Mouse (Mus musculus) Muller cell, postnatal 12 days (primary cell): ENCODE results near the gene Hdhd5.

ENCODE experiments used
- DNase-seq: peaks from one replicate; pipeline ENCODE4 v3.0.0-alpha.2; 2015; ENCODE audit errors: inconsistent ontology term

The Hdhd5 gene

DNA sequence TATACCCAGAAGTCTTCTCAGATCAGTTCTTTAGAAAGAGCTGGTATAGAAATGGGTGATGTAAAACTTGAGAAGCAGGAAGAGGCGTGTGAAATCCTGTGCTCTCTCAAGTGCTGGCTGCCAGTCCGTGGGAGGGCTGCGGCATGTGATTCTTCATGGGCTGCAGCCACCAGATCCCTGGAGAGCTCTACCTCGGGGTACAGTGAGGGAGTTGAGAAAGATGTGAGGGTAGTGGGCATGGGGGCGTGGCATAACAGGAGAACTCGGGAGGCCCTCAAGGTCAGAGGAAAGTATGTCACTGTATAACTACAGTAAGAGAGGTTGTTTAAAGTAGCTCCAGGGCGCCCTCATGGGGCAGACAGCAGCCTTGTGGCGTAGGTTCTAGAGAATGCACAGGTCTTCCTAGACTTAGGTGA, 47.9 kb downstream of the Hdhd5 start:
- DNase-seq = peak; percentile 34

DNA sequence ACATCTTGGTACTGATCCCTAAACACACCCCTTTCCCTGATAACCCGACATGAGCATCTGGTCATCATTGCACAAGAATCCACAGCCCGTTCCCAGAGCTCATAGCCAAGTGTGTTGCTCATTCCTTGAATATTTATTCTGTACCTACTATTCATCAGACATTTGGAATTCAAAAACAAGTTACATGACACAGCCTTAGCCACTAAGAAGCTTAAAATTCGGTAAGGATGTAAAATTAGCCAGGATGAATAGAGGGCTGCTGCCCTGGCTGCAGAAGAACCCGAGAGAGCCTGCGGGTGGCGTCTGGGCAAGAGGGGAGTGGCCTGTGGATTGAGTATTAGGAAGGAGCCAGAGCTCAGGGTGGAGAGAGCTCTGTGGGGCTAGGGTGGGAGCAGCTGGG, 48.4 kb downstream of the Hdhd5 start:
- DNase-seq = peak; percentile 73

GRCm38 (mm10) chr6:120482021-120482420, 49.1 kb downstream of the Hdhd5 start:
- DNase-seq = no peak

- no peak for DNase-seq
These were observed 49.6 kb downstream of the Hdhd5 start for GRCm38 (mm10) chr6:120481538-120481937.

- DNase-seq = no peak
These were observed 50.8 kb downstream of the Hdhd5 start for GRCm38 (mm10) chr6:120480361-120480760.

DNA sequence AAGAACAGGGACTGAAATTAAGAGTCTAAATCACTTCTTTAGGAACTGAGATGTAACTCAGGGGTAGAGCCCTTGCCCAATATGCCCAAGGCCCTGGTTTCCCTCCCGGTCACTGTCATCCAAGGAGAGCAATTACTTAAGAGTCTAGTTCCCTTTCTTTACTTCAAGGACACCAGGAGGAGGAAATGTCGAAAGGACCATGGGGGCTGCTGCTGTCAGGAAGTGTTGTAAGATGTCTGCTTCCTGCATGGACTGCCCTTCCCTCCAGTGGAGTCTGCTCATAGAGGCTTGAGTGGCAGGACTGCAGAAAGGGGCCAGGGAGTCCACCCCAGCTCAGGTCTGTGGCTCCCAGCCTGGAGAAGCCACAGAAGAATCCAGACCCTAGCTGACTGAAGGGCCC, 51.8 kb downstream of the Hdhd5 start:
- no peak for DNase-seq

DNA sequence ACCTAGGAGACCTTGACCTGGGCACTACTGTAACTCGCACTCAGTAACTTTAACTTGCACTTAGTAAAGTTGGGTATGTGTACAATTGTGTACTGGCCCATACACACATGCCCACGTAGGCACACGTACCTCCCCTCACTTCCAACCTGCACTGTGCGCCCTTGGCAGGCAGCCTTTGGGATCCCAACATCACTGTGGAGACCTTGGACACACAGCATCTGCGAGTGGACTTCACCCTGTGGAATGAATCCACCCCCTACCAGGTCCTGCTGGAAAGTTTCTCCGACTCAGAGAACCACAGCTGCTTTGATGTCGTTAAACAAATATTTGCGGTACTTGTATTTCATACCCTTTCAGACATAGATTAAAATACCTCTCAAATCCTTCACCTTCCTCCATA, 55.8 kb downstream of the Hdhd5 start:
- no peak for DNase-seq

DNA sequence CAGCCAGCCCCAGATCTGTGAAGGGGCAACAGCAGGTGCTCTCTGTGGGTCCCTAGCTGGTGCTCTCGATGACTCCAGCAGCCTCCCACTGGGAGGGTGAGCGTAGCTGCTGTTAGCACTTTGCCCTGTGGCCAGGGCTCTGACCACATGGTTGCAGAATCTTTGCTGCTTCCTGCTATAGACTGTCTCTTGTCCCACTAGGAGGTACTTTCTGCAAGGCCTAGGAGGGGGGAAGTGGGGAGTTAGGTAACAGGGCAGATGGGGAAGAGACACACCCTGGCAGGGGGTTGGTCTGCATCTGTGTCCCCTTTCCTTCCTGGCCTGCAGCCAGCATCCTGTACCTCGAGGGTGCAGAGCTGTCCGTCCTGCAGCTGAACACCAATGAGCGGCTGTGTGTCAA, 57.7 kb downstream of the Hdhd5 start:
- no peak for DNase-seq

GRCm38 (mm10) chr6:120472455-120473140, 58.5 kb downstream of the Hdhd5 start:
- peak; percentile 87 for DNase-seq

- DNase-seq = no peak
These were observed 59.1 kb downstream of the Hdhd5 start for GRCm38 (mm10) chr6:120471991-120472441.

DNA sequence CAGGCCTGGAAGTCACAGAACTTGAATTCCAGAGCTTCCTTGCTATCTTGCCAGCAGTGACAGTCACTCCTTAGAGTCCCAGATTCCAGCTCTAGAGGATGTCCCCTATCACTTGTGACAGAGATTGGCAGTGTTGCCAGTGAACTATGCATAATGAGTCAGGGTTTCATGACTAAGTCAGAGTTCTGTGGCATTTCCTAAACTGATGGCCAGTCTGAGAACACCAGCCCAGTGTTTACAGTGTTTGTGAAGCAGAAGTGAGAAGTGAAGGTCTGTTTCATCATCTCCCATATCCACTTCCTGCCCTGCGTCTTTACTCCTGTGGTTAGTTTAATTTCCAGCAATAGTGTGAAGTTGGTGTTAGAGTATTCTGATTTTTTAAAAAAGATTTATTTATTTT, 60.5 kb downstream of the Hdhd5 start:
- DNase-seq = peak; percentile 78

DNA sequence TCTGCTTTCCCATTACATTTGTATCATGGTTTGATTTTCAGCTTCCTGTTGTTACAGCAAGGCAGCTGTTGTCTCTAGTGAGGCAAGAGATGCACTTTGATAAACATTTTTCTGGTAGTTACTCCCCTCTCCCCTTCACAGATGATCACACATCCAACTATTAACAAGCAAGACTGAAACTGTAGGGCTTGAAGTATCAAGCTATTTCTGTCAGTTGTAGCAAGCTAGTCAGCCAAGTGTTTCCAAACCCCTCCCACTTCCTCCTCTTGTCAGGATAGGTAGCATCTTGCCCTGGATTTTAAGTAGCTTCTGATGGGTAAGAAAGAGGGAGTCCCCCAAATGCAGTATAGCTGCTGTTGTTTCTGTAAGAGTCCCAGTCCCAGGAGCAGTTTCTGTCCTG, 61.3 kb downstream of the Hdhd5 start:
- no peak for DNase-seq

GRCm38 (mm10) chr6:120469268-120469667, 61.9 kb downstream of the Hdhd5 start:
- DNase-seq = no peak

DNA sequence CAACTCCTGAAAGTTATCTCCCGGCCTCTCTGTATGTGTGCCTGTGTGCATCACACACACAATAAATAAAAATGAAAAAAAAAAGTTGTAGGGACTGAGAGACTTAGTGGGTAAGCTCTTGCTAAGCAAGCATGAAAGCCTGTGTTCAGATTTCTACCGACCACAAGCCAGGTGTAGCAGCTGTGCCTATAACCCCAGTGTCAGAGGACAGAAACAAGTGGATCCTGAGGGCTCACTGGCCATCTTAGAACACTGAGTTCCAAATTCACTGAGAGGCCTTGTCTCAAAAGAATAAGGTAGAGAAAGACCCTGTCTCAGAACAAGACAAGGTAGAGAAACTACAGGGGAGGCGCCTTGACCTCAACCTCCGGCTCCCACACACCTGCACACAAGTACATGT, 62.9 kb downstream of the Hdhd5 start:
- DNase-seq = no peak

- DNase-seq = no peak
These were observed 64.3 kb downstream of the Hdhd5 start for GRCm38 (mm10) chr6:120466609-120467329.

DNA sequence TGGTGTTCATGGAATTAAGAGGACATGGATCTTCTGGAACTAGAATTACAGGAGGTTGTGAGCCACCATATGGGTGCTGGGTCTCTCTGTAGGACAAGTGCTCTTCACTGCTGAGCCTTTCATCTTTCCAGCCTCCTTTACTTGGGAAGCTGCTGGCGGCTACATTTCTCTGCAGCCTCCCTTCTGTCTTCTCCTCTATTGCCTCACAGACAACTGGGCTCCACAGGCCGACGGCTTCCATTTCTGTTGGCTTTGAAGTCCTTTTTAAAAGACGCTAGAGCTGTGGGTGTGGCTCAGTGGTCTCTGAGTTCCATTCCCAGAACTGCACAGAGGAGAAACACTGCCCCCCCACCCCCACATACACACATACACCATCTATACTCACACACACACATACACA, 65.7 kb downstream of the Hdhd5 start:
- DNase-seq = no peak

GRCm38 (mm10) chr6:120464406-120464939, 66.6 kb downstream of the Hdhd5 start:
- no peak for DNase-seq

GRCm38 (mm10) chr6:120463884-120464283, 67.2 kb downstream of the Hdhd5 start:
- DNase-seq = peak; percentile 49

- DNase-seq = peak; percentile 75
These were observed 67.8 kb downstream of the Hdhd5 start, which contains the start of gene Il17ra for GRCm38 (mm10) chr6:120463086-120463871. Gene Il17ra (plus strand): TSS chr6:120463247.

DNA sequence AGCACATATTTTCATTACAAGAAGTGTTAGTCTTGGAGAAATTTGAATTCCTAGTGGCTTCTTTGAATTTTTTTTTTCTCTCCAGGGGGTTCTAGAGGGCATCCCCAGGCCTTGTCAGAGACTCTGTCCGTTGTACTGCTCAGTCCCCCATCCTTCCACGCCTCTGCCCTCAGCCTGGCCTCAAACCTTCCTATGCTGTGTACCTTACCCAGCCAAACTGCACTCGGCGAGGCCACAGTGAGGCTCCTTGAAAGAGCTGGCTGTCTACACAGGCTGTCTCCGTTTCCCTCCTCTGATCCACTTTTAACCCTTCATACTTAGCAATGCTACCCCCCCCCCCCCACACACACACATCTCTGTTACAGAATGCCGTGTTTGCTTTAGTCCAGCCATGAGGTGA, 68.9 kb downstream of the Hdhd5 start:
- no peak for DNase-seq

DNA sequence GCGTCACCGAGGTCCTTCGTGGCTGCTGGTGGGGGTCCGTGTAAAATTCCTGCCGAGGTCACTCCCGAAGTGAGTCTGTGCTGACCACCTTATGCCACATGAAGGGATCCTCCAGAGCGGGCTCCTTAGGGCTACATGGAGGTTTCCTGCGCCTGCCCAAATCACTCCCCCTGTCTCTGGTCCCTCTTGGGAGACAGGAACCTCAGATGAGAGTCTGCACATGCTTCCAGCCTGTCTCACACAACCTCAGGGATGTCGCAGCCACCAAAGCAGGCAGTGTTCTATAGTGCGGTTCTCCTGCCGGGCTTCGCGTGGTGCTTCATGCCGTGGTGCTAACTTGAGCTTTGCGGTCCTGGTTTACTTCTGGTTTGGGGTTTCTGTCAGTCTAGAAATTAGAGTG, 69.9 kb downstream of the Hdhd5 start:
- no peak for DNase-seq
